ENCODE assay signal across 8 mouse cellular contexts in the genomic region with DNA sequence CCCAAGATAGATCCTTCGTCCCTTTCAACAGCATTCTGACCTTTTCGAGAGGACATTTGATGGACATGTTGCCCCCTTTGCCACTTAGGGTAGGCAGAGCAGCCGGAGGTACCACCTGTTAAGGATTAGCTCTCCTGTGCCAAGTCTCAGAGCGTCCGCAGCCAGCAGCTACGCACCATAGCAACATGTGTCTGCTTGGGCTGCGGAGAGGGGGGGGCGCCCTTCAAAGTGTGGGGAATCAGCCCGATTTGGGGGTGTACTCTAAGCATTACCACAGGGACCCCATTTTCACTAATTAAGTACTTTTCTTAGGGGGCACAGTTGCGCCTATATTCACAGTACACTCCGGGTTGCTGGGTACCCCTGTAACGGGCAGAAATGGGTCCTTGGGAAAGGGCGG.
DNase-seq lines count a peak whose midpoint lies in the region; ATAC-seq and TF ChIP-seq lines count a peak whose summit lies in the region.

No protein-coding gene starts in this region.

- WGBS in heart, embryonic 10.5 days, result 46% methylated on average over 13 of the region's 13 CpGs
- WGBS in forebrain, embryonic 10.5 days, result 52% methylated on average over 13 of the region's 13 CpGs
- 55% methylated on average over 13 of the region's 13 CpGs for WGBS in limb, embryonic 15.5 days

- H3K9me3 ChIP-seq in heart, embryonic 10.5 days, result peaks cover 42% of the 10 kb centered on the region
- H3K9me3 ChIP-seq in E14TG2a.4 (ENCODE audit: low read length), result peaks cover 73% of the 10 kb centered on the region
- H3K9me3 ChIP-seq in forebrain, embryonic 10.5 days, result peaks cover 77% of the 10 kb centered on the region
- peaks cover 22% of the 10 kb centered on the region for H3K9me3 ChIP-seq in limb, embryonic 15.5 days

- peaks cover 20% of the 10 kb centered on the region for H3K36me3 ChIP-seq in heart, embryonic 10.5 days
- peaks cover 6% of the 10 kb centered on the region for H3K36me3 ChIP-seq in E14TG2a.4 (ENCODE audit: insufficient read depth, low read length)
- H3K36me3 ChIP-seq in forebrain, embryonic 10.5 days (replicated peaks), result peaks cover 39% of the 10 kb centered on the region
- peaks cover 4% of the 10 kb centered on the region; the same call in 1 of the 2 replicates for H3K36me3 ChIP-seq in limb, embryonic 15.5 days

- no peak for TF ChIP-seq CTCF in E14TG2a.4 (conservative IDR thresholded peaks at IDR 0.05; ENCODE audit: low read length)

- peak overlapping the region; percentile 63 for H3K4me3 ChIP-seq in heart, embryonic 10.5 days
- peak overlapping the region; percentile 84 for H3K4me3 ChIP-seq in E14TG2a.4 (replicated peaks; ENCODE audit: low read length)
- H3K4me3 ChIP-seq in forebrain, embryonic 10.5 days, result peak overlapping the region; percentile 57
- H3K4me3 ChIP-seq in limb, embryonic 15.5 days, result peak overlapping the region; percentile 46

- no peak for ATAC-seq in limb, embryonic 15.5 days (ENCODE audit: insufficient number of reproducible peaks, low FRiP score, low TSS enrichment, low read depth)
- ATAC-seq in frontal cortex, adult (ENCODE audit: low TSS enrichment), result no peak

- peaks cover 6% of the 10 kb centered on the region; the same call in 1 of the 2 replicates for H3K4me1 ChIP-seq in heart, embryonic 10.5 days
- peaks cover 39% of the 10 kb centered on the region for H3K4me1 ChIP-seq in E14TG2a.4 (replicated peaks; ENCODE audit: low read depth, low read length)
- peaks cover 28% of the 10 kb centered on the region for H3K4me1 ChIP-seq in forebrain, embryonic 10.5 days
- peaks cover 11% of the 10 kb centered on the region; the same call in 1 of the 2 replicates for H3K4me1 ChIP-seq in limb, embryonic 15.5 days

- no peaks in the 10 kb centered on the region for H3K27me3 ChIP-seq in heart, embryonic 10.5 days (ENCODE audit: insufficient read depth, poor library complexity, severe bottlenecking)
- peaks cover 2% of the 10 kb centered on the region for H3K27me3 ChIP-seq in E14TG2a.4 (ENCODE audit: insufficient read depth, low read length)
- H3K27me3 ChIP-seq in forebrain, embryonic 10.5 days (ENCODE audit: poor library complexity, severe bottlenecking), result peaks cover 13% of the 10 kb centered on the region
- H3K27me3 ChIP-seq in limb, embryonic 15.5 days, result no peaks in the 10 kb centered on the region

- no peak for DNase-seq in heart, embryonic 10.5 days (ENCODE audit: low spot score)
- no peak for DNase-seq in heart, adult 9 months (ENCODE audit: low spot score in 2 of 2)
- no peak for DNase-seq in forebrain, embryonic 10.5 days (ENCODE audit: extremely low spot score, low spot score)
- DNase-seq in layer of hippocampus, adult 8-10 months (ENCODE audit: low spot score in 2 of 2), result no peak
- no peak for DNase-seq in kidney, postnatal 4 days

- peak overlapping the region; percentile 21 for H3K4me2 ChIP-seq in limb, embryonic 15.5 days

- H3K27ac ChIP-seq in heart, embryonic 10.5 days, result 0 out of 2 replicates have a peak overlapping the region, but pooled peaks have one; percentile 24
- peak overlapping the region; percentile 80 for H3K27ac ChIP-seq in forebrain, embryonic 10.5 days
- peak overlapping the region; percentile 75 for H3K27ac ChIP-seq in limb, embryonic 15.5 days

- H3K9ac ChIP-seq in limb, embryonic 15.5 days, result no peak overlapping the region

Comparison
In these comparisons a context has a peak if more than half of its experiments do, and no peak if none do; other contexts are left out.
1. H3K27ac ChIP-seq: peak in every context shown above with its lines; median percentile 80 in forebrain, embryonic 10.5 days; 75 in limb, embryonic 15.5 days; 24 in heart, embryonic 10.5 days.